In genomic region chr17:26701565-26701964, GRCm38 (mm10) we compare ENCODE assay signal across 20 mouse cellular contexts. TPM values are rescaled to one million over a fixed set of nuclear protein-coding genes. Genes with fewer than 3 reads are reported as not detected.
DNase-seq lines count a peak whose midpoint lies in the region; ATAC-seq lines count a peak whose summit lies in the region.
"Had no signal": no experiment of that assay in that cellular context is flagged by ENCODE, and none has a peak within 500 bp of the region (broad histone marks: within the 10 kb centered on the region; RNA-seq: fewer than 3 reads in every experiment).

No protein-coding gene starts in this region.

- H3K27ac ChIP-seq in heart, embryonic 10.5 days: peak overlapping the region; percentile 69
- peak overlapping the region; percentile 48 for H3K27ac ChIP-seq in heart, embryonic 16.5 days (ENCODE audit: low read length)
- no peak overlapping the region for H3K27ac ChIP-seq in midbrain, embryonic 16.5 days (ENCODE audit: low read length)
- H3K27ac ChIP-seq: hindbrain, embryonic 15.5 days; intestine, embryonic 15.5 days; limb, embryonic 12.5 days had no signal

- intact Hi-C loops in heart, postnatal 10 days (cut with DNase I): no loop called here

- no peaks in the 10 kb centered on the region for H3K9me3 ChIP-seq in heart, embryonic 10.5 days
- no peaks in the 10 kb centered on the region for H3K9me3 ChIP-seq in heart, embryonic 16.5 days (replicated peaks; ENCODE audit: control insufficient read depth, low read length)
- H3K9me3 ChIP-seq in midbrain, embryonic 16.5 days (replicated peaks; ENCODE audit: control insufficient read depth, low read length, poor library complexity, severe bottlenecking): no peaks in the 10 kb centered on the region
- H3K9me3 ChIP-seq: hindbrain, embryonic 15.5 days; intestine, embryonic 15.5 days; limb, embryonic 12.5 days had no signal

- peak overlapping the region; percentile 54 for H3K9ac ChIP-seq in heart, embryonic 16.5 days (ENCODE audit: low read length)
- H3K9ac ChIP-seq in midbrain, embryonic 16.5 days (ENCODE audit: low read depth, low read length): no peak overlapping the region
- H3K9ac ChIP-seq: hindbrain, embryonic 15.5 days; intestine, embryonic 15.5 days; limb, embryonic 12.5 days; liver, postnatal 0 days had no signal

- peaks cover 35% of the 10 kb centered on the region for H3K36me3 ChIP-seq in heart, embryonic 10.5 days
- H3K36me3 ChIP-seq in heart, embryonic 16.5 days (ENCODE audit: control insufficient read depth, insufficient read depth): peaks cover 19% of the 10 kb centered on the region
- H3K36me3 ChIP-seq in midbrain, embryonic 16.5 days (ENCODE audit: control insufficient read depth, insufficient read depth, low read length): peaks cover 15% of the 10 kb centered on the region

- no peak overlapping the region for H3K4me2 ChIP-seq in heart, embryonic 16.5 days (ENCODE audit: low read depth, low read length)
- H3K4me2 ChIP-seq in midbrain, embryonic 16.5 days (ENCODE audit: low read length): no peak overlapping the region
- H3K4me2 ChIP-seq: hindbrain, embryonic 15.5 days; intestine, embryonic 15.5 days; limb, embryonic 12.5 days; liver, embryonic 11.5 days; midbrain, embryonic 11.5 days had no signal

- 48% methylated on average over 13 of the region's 13 CpGs for WGBS in heart, embryonic 10.5 days
- WGBS in heart, embryonic 16.5 days: 53% methylated on average over 13 of the region's 13 CpGs
- 66% methylated on average over 13 of the region's 13 CpGs for WGBS in midbrain, embryonic 16.5 days

- peaks cover 51% of the 10 kb centered on the region for H3K4me1 ChIP-seq in heart, embryonic 10.5 days
- H3K4me1 ChIP-seq in heart, embryonic 16.5 days (ENCODE audit: control insufficient read depth, insufficient read depth, low read length): peaks cover 42% of the 10 kb centered on the region
- H3K4me1 ChIP-seq in midbrain, embryonic 16.5 days (ENCODE audit: control insufficient read depth, insufficient read depth, low read length): no peaks in the 10 kb centered on the region
- H3K4me1 ChIP-seq: hindbrain, embryonic 15.5 days; intestine, embryonic 15.5 days; limb, embryonic 12.5 days had no signal

- no peak for DNase-seq in heart, embryonic 10.5 days (ENCODE audit: low spot score)
- no peak for DNase-seq in heart, postnatal 10 days
- DNase-seq in heart, adult 18-20 months: no peak
- DNase-seq in right cerebral cortex, adult 18-20 months: peak; percentile 33
- DNase-seq in right cerebral cortex, postnatal 25 days: no peak
- DNase-seq: adrenal gland, postnatal 36 days; cerebellum, adult 11 months; cerebellum, postnatal 14 days; gastrocnemius, postnatal 10 days; kidney, adult 8-10 months; kidney, postnatal 10 days; liver, postnatal 0 days; lung, postnatal 10 days had no signal

- ATAC-seq in heart, embryonic 16.5 days (replicated peaks; ENCODE audit: extremely low read depth, insufficient read depth, low FRiP score): no peak
- ATAC-seq in midbrain, embryonic 16.5 days: no peak
- ATAC-seq: intestine, embryonic 15.5 days; liver, postnatal 0 days had no signal

- H3K27me3 ChIP-seq in heart, embryonic 10.5 days (ENCODE audit: insufficient read depth, poor library complexity, severe bottlenecking): no peaks in the 10 kb centered on the region
- H3K27me3 ChIP-seq in heart, embryonic 16.5 days (ENCODE audit: control insufficient read depth, insufficient read depth, low read length): no peaks in the 10 kb centered on the region
- no peaks in the 10 kb centered on the region for H3K27me3 ChIP-seq in midbrain, embryonic 16.5 days (ENCODE audit: control insufficient read depth, insufficient read depth, low read depth, low read length)
- H3K27me3 ChIP-seq: hindbrain, embryonic 15.5 days; intestine, embryonic 15.5 days; limb, embryonic 12.5 days had no signal

- H3K4me3 ChIP-seq in heart, embryonic 10.5 days: peak overlapping the region; percentile 2; the same call in 1 of the 2 replicates
- H3K4me3 ChIP-seq in heart, embryonic 16.5 days (ENCODE audit: low read length): no peak overlapping the region
- H3K4me3 ChIP-seq in midbrain, embryonic 16.5 days (ENCODE audit: low read depth, low read length): no peak overlapping the region
- H3K4me3 ChIP-seq: hindbrain, embryonic 15.5 days; intestine, embryonic 15.5 days; limb, embryonic 12.5 days had no signal

RNA-seq across cellular contexts. Expression of gene Crebrf, which starts 13.9 kb away (rescaled TPM):
- polyA plus RNA-seq in heart, embryonic 10.5 days (2016; fragmentation: Nextera tagmentation; extraction: Ambion mirVana): 2.7 and 4.5 TPM in 2 replicates
- total RNA-seq in heart, postnatal 10 days (2021): 10 to 100 TPM; 31.8 to 36.0 TPM
- polyA plus RNA-seq in heart, embryonic 16.5 days (2015; fragmentation: Nextera tagmentation; extraction: Ambion mirVana): 5.9 and 6.4 TPM in 2 replicates
- total RNA-seq in heart, adult 18-20 months (2021): 10 to 100 TPM; 64.6 to 75.1 TPM
- polyA plus RNA-seq in midbrain, embryonic 16.5 days (2015; fragmentation: Nextera tagmentation; extraction: Ambion mirVana): 9.7 and 11.0 TPM in 2 replicates

RNA-seq across cellular contexts. Expression of gene Atp6v0e, which starts 38.5 kb away (rescaled TPM):
- 189 and 213 TPM in 2 replicates for polyA plus RNA-seq in heart, embryonic 10.5 days (2016; fragmentation: Nextera tagmentation; extraction: Ambion mirVana)
- total RNA-seq in heart, postnatal 10 days (2021): 10 to 100 TPM; 87.1 to 87.8 TPM
- polyA plus RNA-seq in heart, embryonic 16.5 days (2015; fragmentation: Nextera tagmentation; extraction: Ambion mirVana): 216 and 249 TPM in 2 replicates
- total RNA-seq in heart, adult 18-20 months (2021): 10 to 100 TPM; 62.8 to 68.0 TPM
- 77.2 and 83.0 TPM in 2 replicates for polyA plus RNA-seq in midbrain, embryonic 16.5 days (2015; fragmentation: Nextera tagmentation; extraction: Ambion mirVana)
